Mouse (Mus musculus): ENCODE data around the gene Bsph2. TPM values are rescaled to one million over a fixed set of nuclear protein-coding genes. Genes with fewer than 3 reads are reported as not detected.

Gene Bsph2
- polyA plus RNA-seq (2015; fragmentation: Nextera tagmentation; extraction: Ambion mirVana), result not detected in 2 replicates

DNA sequence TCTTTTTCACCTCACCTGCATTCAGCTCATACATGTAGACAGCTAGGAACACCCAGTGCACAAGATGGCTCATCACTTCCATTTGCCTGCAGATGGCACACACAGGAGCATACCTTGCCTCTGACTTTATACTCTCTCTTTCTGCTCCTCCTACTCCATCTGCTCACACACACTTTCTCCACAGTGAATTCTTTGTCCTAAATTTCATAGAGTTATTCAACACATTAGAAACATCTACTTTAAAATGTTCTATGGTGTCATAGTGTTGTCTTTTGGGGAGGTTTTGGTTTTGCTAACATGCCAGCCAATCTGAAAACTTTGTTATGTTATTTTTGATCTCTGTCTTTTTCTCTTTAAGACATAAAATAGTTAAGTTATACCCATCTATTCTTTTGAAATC lies at the start of gene Bsph2:
TSS of gene Bsph2 (minus strand) at position 101 of the 400 bp plus-strand sequence.
- TF ChIP-seq CTCF (IDR thresholded peaks at IDR 0.05; ENCODE audit: low read depth), result no peak
- TF ChIP-seq EP300 (optimal IDR thresholded peaks at IDR 0.05), result no peak
- ATAC-seq (ENCODE audit: low FRiP score, low TSS enrichment), result no peak

GRCm38 (mm10) chr7:13511539-13511938 lies 59.3 kb downstream of the Bsph2 start:
- TF ChIP-seq EP300 (optimal IDR thresholded peaks at IDR 0.05), result no peak
- peak; percentile 62 for TF ChIP-seq CTCF (IDR thresholded peaks at IDR 0.05; ENCODE audit: low read depth)
- Histone ChIP-seq H3K4me1 (replicated peaks; ENCODE audit: control insufficient read depth, insufficient read depth) (no peaks in the 10 kb centered on the region), H3K27ac (replicated peaks) (no peak overlapping the region), H3K36me3 (ENCODE audit: control insufficient read depth, insufficient read depth, low read length) (no peaks in the 10 kb centered on the region), H3K27me3 (ENCODE audit: control insufficient read depth, insufficient read depth, low read length) (no peaks in the 10 kb centered on the region), H3K9ac (ENCODE audit: low read length) (no peak overlapping the region), H3K9me3 (ENCODE audit: control insufficient read depth, low read length) (no peaks in the 10 kb centered on the region), H3K4me2 (replicated peaks; ENCODE audit: low read depth) (no peak overlapping the region), H3K4me3 (ENCODE audit: low read depth, low read length) (no peak overlapping the region)
- DNase-seq (ENCODE audit: low spot score) (no peak), ATAC-seq (ENCODE audit: low FRiP score, low TSS enrichment) (no peak)
- WGBS, result 67% methylated on average over 1 of the region's 1 CpGs

More for the DNA sequence above, at the start of gene Bsph2:
- H3K9me3 ChIP-seq (ENCODE audit: control insufficient read depth, low read length), result no peaks in the 10 kb centered on the region
- H3K4me3 ChIP-seq (ENCODE audit: low read depth, low read length), result no peak within 1 kb of the TSS
- no peak within 1 kb of the TSS for H3K27ac ChIP-seq (replicated peaks)
- no peak within 1 kb of the TSS for H3K4me2 ChIP-seq (replicated peaks; ENCODE audit: low read depth)
- H3K27me3 ChIP-seq (ENCODE audit: control insufficient read depth, insufficient read depth, low read length), result no peaks in the 10 kb centered on the region
- H3K36me3 ChIP-seq (ENCODE audit: control insufficient read depth, insufficient read depth, low read length), result no peaks in the 10 kb centered on the region
- no peak for DNase-seq (ENCODE audit: low spot score)
- H3K4me1 ChIP-seq (replicated peaks; ENCODE audit: control insufficient read depth, insufficient read depth), result no peaks in the 10 kb centered on the region
- no peak within 1 kb of the TSS for H3K9ac ChIP-seq (ENCODE audit: low read length)

Other genes with a start within 250 kb of the Bsph2 start
- gene Pla2g4c, start 246.4 kb downstream of the Bsph2 start, polyA plus RNA-seq (2015; fragmentation: Nextera tagmentation; extraction: Ambion mirVana), result 1.1 and 1.2 TPM in 2 replicates
- gene Cabp5, start 172.9 kb downstream of the Bsph2 start, polyA plus RNA-seq (2015; fragmentation: Nextera tagmentation; extraction: Ambion mirVana), result not detected in 2 replicates
- gene Bsph1, start 120.2 kb downstream of the Bsph2 start, polyA plus RNA-seq (2015; fragmentation: Nextera tagmentation; extraction: Ambion mirVana), result not detected in 2 replicates
- not detected in 2 replicates for gene Sult2a5, start 52.9 kb upstream of the Bsph2 start, polyA plus RNA-seq (2015; fragmentation: Nextera tagmentation; extraction: Ambion mirVana)
- not detected in 2 replicates for gene Sult2a2, start 162.4 kb upstream of the Bsph2 start, polyA plus RNA-seq (2015; fragmentation: Nextera tagmentation; extraction: Ambion mirVana)

All from stomach, postnatal 0 days (tissue).